Mouse (Mus musculus) adrenal gland, adult 10 weeks (tissue): Measurements from ENCODE around the gene Ackr1. TPM values are rescaled to one million over a fixed set of nuclear protein-coding genes. Genes with fewer than 3 reads are reported as not detected.

Experiments
- polyA plus RNA-seq: library from polyadenylated mRNA; stranded (reverse); fragments of 350-450 nt; fragmentation: Illumina TruSeq; extraction: RNeasy Lipid Tissue Mini Kit (QIAGEN cat#74804); gene quantifications from one replicate; pipeline ENCODE4 v1.2.3, GENCODE M21; 2014; ENCODE audit warnings: low read depth, low replicate concordance

Gene Ackr1
- not detected for polyA plus RNA-seq

GRCm38 (mm10) chr1:173333312-173334253 lies at the start of gene Ackr1:
Gene Ackr1 (minus strand): TSS chr1:173333750.

GRCm38 (mm10) chr1:173367356-173368046 lies 34.0 kb upstream of the Ackr1 start, which contains the start of gene Cadm3:
Gene Cadm3 (minus strand): TSS chr1:173367695.

GRCm38 (mm10) chr1:173350372-173350957 lies 16.9 kb upstream of the Ackr1 start, which contains the start of gene Aim2:
Gene Aim2 (plus strand): TSS chr1:173350879.

Other genes starting within 250 kb of the Ackr1 start
- not detected for gene Olfr1408, start 196.4 kb downstream of the Ackr1 start, polyA plus RNA-seq
- gene Olfr1406, start 143.1 kb downstream of the Ackr1 start, polyA plus RNA-seq: not detected
- not detected for gene Olfr218, start 135.9 kb downstream of the Ackr1 start, polyA plus RNA-seq
- gene Olfr1404, start 121.4 kb downstream of the Ackr1 start, polyA plus RNA-seq: not detected
- gene Fcer1a, start 106.5 kb downstream of the Ackr1 start, polyA plus RNA-seq: 1.7 TPM
- gene Olfr418, start 67.7 kb downstream of the Ackr1 start, polyA plus RNA-seq: not detected
- gene Mptx2, start 56.0 kb downstream of the Ackr1 start, polyA plus RNA-seq: not detected
- 2.6 TPM for gene Aim2, start 17.1 kb upstream of the Ackr1 start, polyA plus RNA-seq
- 1.2 TPM for gene Cadm3, start 33.9 kb upstream of the Ackr1 start, polyA plus RNA-seq
- gene Ifi206, start 157.3 kb upstream of the Ackr1 start, polyA plus RNA-seq: 2.9 TPM
- gene Ifi214, start 202.2 kb upstream of the Ackr1 start, polyA plus RNA-seq: not detected